Mouse (Mus musculus) gastrocnemius, adult 2 months (tissue): ENCODE results near the gene Bod1. TPM values are rescaled to one million over a fixed set of nuclear protein-coding genes. Genes with fewer than 3 reads are reported as not detected.
A peak's percentile ranks its signal among the peaks of the same experiment; 100 is the strongest.

Experiments
- DNase-seq: peaks from one replicate; pipeline ENCODE4 v3.0.0; 2022
- H3K27ac ChIP-seq: fragments of 200-600 bp; 2 replicates; pipeline ENCODE4 v1.8.1; 2022; ENCODE audit warnings: mild to moderate bottlenecking
- H3K4me3 ChIP-seq: fragments of 200-600 bp; 2 replicates; pipeline ENCODE4 v1.8.1; 2022; ENCODE audit warnings: mild to moderate bottlenecking, moderate library complexity
- CTCF ChIP-seq: fragments of 200-600 bp; IDR thresholded peaks from 2 replicates; pipeline ENCODE4 v1.8.1; 2022; ENCODE audit warnings: antibody characterized with exemption, mild to moderate bottlenecking, moderate library complexity
- intact Hi-C: fragments of 180-260 bp; cut with DNase I; formaldehyde crosslinking; loops from one replicate; pipeline ENCODE4 v1.15.1; 2025
- total RNA-seq, 2 experiments: library from RNA; stranded (reverse); gene quantifications; 2 replicates each; pipeline ENCODE4 v1.2.3; 2021

Gene Bod1
- total RNA-seq, 2 experiments from 2014 or later: 137 to 158 TPM

- TF ChIP-seq CTCF: no peak
- Histone ChIP-seq H3K4me3 (no peak overlapping the region), H3K27ac (no peak overlapping the region)
- no peak for DNase-seq
- intact Hi-C loops: loop anchor here (10.0 kb wide), 1 partner anchor 943 kb away; no protein-coding TSS in a partner anchor
Measured at GRCm38 (mm10) chr11:31617797-31618196, 53.9 kb downstream of the Bod1 start.

- Histone ChIP-seq H3K4me3 (no peak overlapping the region), H3K27ac (0 out of 2 replicates have a peak overlapping the region, but pooled peaks have one; percentile 12)
- no peak for TF ChIP-seq CTCF
- DNase-seq: peak; percentile 91
- intact Hi-C loops: loop anchor here (10.0 kb wide), 1 partner anchor 942 kb away; no protein-coding TSS in a partner anchor
Measured at GRCm38 (mm10) chr11:31617236-31617635, 54.4 kb downstream of the Bod1 start.

- no peak for TF ChIP-seq CTCF
- intact Hi-C loops: loop anchor here (10.0 kb wide), 1 partner anchor 942 kb away; no protein-coding TSS in a partner anchor
- DNase-seq: no peak
- Histone ChIP-seq H3K27ac (0 out of 2 replicates have a peak overlapping the region, but pooled peaks have one; percentile 5), H3K4me3 (no peak overlapping the region)
Measured at GRCm38 (mm10) chr11:31616722-31617121, 55.0 kb downstream of the Bod1 start.

Other genes starting within 250 kb of the Bod1 start
- gene Cpeb4, start 200.3 kb upstream of the Bod1 start, total RNA-seq: 100 to 1,000 TPM in 1 of 2 experiments, 10 to 100 TPM in 1; 95.0 to 120 TPM